Mouse (Mus musculus): ENCODE measurements around the gene Trim50. TPM values are rescaled to one million over a fixed set of nuclear protein-coding genes. Genes with fewer than 3 reads are reported as not detected.

Gene Trim50
- polyA plus RNA-seq, 1 experiment from 2014 or later, result not detected

DNA sequence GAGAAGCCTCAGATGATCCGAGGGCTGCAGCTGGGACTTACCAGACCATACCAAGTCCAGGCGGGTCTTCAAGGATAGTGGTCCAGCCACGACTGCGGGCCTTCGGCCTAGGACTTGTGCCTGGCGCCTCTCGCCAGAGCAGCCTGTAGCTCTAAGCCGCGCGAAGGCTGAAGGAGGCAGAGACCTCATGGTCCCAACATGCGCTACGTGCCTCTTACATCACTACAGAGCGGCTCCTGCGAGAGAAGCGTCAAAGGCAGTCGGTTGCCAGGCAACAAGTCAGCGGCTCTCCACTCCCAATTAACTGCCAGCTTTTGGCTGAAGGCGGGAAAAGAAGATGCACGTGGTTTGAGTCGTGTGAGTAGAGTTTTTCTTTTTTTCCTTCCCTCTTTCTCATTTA is 51.5 kb downstream of the Trim50 start:
- H3K4me3 ChIP-seq, result no peak overlapping the region
- H3K9ac ChIP-seq, result no peak overlapping the region
- no peaks in the 10 kb centered on the region; the same call in 1 of the 2 replicates for H3K4me1 ChIP-seq
- H3K9me3 ChIP-seq (replicated peaks), result no peaks in the 10 kb centered on the region
- WGBS, result 25% methylated on average over 20 of the region's 20 CpGs
- H3K36me3 ChIP-seq (ENCODE audit: poor library complexity, severe bottlenecking), result peaks cover 4% of the 10 kb centered on the region; the same call in 1 of the 2 replicates
- peak; percentile 77 for ATAC-seq
- 0 out of 2 replicates have a peak overlapping the region, but pooled peaks have one; percentile 16 for H3K4me2 ChIP-seq
- no peak overlapping the region for H3K27ac ChIP-seq
- no peaks in the 10 kb centered on the region for H3K27me3 ChIP-seq

DNA sequence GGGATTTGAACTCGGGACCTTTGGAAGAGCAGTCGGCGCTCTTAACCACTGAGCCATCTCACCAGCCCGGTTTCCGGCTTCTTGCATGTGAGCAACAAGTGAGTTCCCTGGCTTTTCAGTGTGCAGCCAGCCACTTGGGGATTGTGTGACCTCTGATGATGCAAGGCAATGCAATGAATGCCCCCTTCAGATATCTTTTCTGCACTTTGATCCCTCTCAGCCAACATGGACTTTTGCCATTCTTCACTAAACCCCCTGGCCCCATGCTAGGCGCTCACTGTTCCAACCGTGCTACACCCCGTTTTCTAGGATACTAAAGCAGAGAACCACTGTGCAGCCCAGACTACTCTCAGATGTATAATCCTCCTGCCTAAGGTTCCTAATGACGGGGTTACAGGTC is 52.3 kb downstream of the Trim50 start:
- no peak for ATAC-seq
- no peaks in the 10 kb centered on the region for H3K9me3 ChIP-seq (replicated peaks)
- H3K36me3 ChIP-seq (ENCODE audit: poor library complexity, severe bottlenecking), result peaks cover 12% of the 10 kb centered on the region
- no peak overlapping the region for H3K9ac ChIP-seq
- WGBS, result 85% methylated on average over 9 of the region's 9 CpGs
- no peaks in the 10 kb centered on the region for H3K27me3 ChIP-seq
- no peak overlapping the region for H3K27ac ChIP-seq
- H3K4me2 ChIP-seq, result no peak overlapping the region
- no peak overlapping the region for H3K4me3 ChIP-seq
- H3K4me1 ChIP-seq, result no peaks in the 10 kb centered on the region; the same call in 1 of the 2 replicates

DNA sequence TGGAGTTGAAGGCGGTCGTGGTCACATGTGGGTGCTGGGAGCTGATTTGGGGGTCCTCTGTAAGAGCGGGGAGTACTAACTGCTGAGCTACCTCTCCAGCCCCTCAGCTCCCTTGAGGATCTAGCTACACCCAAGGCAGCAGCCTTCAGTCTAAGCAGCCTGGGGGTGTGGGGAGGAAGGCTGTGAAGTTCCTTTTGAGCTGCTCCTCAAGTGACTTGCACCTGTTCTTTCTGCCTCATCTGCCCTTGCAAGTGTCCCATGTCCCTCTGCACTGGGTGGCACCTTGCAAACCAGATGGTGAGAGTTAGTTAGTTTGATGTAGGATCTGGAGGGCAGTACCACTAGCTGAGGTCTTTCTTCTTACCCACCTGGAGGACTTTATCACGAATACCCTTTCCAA is 55.0 kb downstream of the Trim50 start:
- peaks cover 34% of the 10 kb centered on the region for H3K36me3 ChIP-seq (ENCODE audit: poor library complexity, severe bottlenecking)
- H3K9me3 ChIP-seq (replicated peaks), result no peaks in the 10 kb centered on the region
- 87% methylated on average over 4 of the region's 4 CpGs for WGBS
- no peak overlapping the region for H3K9ac ChIP-seq
- H3K4me1 ChIP-seq, result no peaks in the 10 kb centered on the region; the same call in 1 of the 2 replicates
- H3K4me2 ChIP-seq, result no peak overlapping the region
- no peak overlapping the region for H3K4me3 ChIP-seq
- no peak overlapping the region for H3K27ac ChIP-seq
- no peaks in the 10 kb centered on the region for H3K27me3 ChIP-seq
- no peak for ATAC-seq

DNA sequence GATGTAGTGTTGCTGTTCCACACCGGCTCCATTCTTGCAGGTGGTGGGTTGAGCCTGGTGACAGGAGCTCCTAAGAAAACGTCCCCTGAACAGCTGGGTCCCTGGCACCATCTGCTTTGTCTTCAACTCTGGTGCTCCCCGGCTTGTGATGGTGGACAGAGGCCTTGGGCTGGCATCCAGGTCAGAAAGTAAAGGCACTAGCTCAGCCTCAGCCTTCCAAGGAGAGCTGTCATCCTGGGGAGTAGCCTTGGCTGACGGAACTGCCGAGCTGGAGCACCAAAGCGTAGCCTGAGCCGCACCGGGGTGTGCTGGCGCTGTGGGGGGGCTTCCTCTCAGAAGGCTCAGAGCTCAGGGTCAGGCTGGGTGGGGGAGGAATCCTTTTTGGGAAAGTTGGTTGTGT is 57.2 kb downstream of the Trim50 start:
- no peak for ATAC-seq
- H3K9me3 ChIP-seq (replicated peaks), result no peaks in the 10 kb centered on the region
- no peaks in the 10 kb centered on the region for H3K27me3 ChIP-seq
- no peak overlapping the region for H3K4me2 ChIP-seq
- H3K4me1 ChIP-seq, result no peaks in the 10 kb centered on the region
- peaks cover 55% of the 10 kb centered on the region for H3K36me3 ChIP-seq (ENCODE audit: poor library complexity, severe bottlenecking)
- H3K4me3 ChIP-seq, result no peak overlapping the region
- 94% methylated on average over 9 of the region's 9 CpGs for WGBS
- H3K9ac ChIP-seq, result no peak overlapping the region
- H3K27ac ChIP-seq, result no peak overlapping the region

Small RNAs within 50 kb of the gene (microRNA-seq; reads per million reads assigned to microRNA genes)
- gene Mir7033, result 1.9 reads per million

Other genes with a start within 250 kb of the Trim50 start
- gene Tbl2, start 203.6 kb upstream of the Trim50 start, polyA plus RNA-seq (2015; fragmentation: Nextera tagmentation; extraction: Ambion mirVana), result 18.8 and 19.3 TPM in 2 replicates
- gene Bcl7b, start 185.0 kb upstream of the Trim50 start, polyA plus RNA-seq (2015; fragmentation: Nextera tagmentation; extraction: Ambion mirVana), result 48.9 and 50.8 TPM in 2 replicates
- 50.1 and 51.4 TPM in 2 replicates for gene Baz1b, start 166.0 kb upstream of the Trim50 start, polyA plus RNA-seq (2015; fragmentation: Nextera tagmentation; extraction: Ambion mirVana)
- 18.2 and 25.7 TPM in 2 replicates for gene Fzd9, start 102.1 kb upstream of the Trim50 start, polyA plus RNA-seq (2015; fragmentation: Nextera tagmentation; extraction: Ambion mirVana)
- not detected in 2 replicates for gene Fkbp6, start 3.3 kb upstream of the Trim50 start, polyA plus RNA-seq (2015; fragmentation: Nextera tagmentation; extraction: Ambion mirVana)
- 36.8 and 40.4 TPM in 2 replicates for gene Nsun5, start 16.7 kb downstream of the Trim50 start, polyA plus RNA-seq (2015; fragmentation: Nextera tagmentation; extraction: Ambion mirVana)
- gene Pom121, start 41.3 kb downstream of the Trim50 start, polyA plus RNA-seq (2015; fragmentation: Nextera tagmentation; extraction: Ambion mirVana), result 15.3 and 16.9 TPM in 2 replicates
- gene Hip1, start 191.8 kb downstream of the Trim50 start, polyA plus RNA-seq (2015; fragmentation: Nextera tagmentation; extraction: Ambion mirVana), result 32.3 and 38.1 TPM in 2 replicates
- gene Ccl26, start 210.3 kb downstream of the Trim50 start, polyA plus RNA-seq (2015; fragmentation: Nextera tagmentation; extraction: Ambion mirVana), result not detected in 2 replicates
- gene Ccl24, start 219.8 kb downstream of the Trim50 start, polyA plus RNA-seq (2015; fragmentation: Nextera tagmentation; extraction: Ambion mirVana), result 1.3 and 2.1 TPM in 2 replicates

Measured in forebrain, embryonic 13.5 days (tissue).